Mouse (Mus musculus) forebrain, embryonic 14.5 days (tissue): ENCODE results near the gene Hsf2. TPM values are rescaled to one million over a fixed set of nuclear protein-coding genes. Genes with fewer than 3 reads are reported as not detected.

ENCODE experiments used
- ATAC-seq: fragments of 200-750 bp; cut with Nextera tagmentation; 2 replicates; pipeline ENCODE4 v1.8.0; 2017; ENCODE audit warnings: mild to moderate bottlenecking, moderate library complexity
- DNase-seq: peaks from one replicate; pipeline ENCODE4 v3.0.0-alpha.2; 2015; ENCODE audit warnings: low spot score
- H3K27ac ChIP-seq: fragments of 300-500 bp; sonication (generic); 2 replicates; pipeline ENCODE4 v1.5.1; 2014; ENCODE audit warnings: low read depth, mild to moderate bottlenecking, control low read depth, low read length, moderate library complexity
- H3K27me3 ChIP-seq: fragments of 300-500 bp; sonication (generic); replicated peaks from 2 replicates; pipeline ENCODE4 v1.6.1; 2014; ENCODE audit warnings: low read length, control low read depth, mixed read lengths; ENCODE audit not compliant: control insufficient read depth, insufficient read depth
- H3K36me3 ChIP-seq: fragments of 300-500 bp; sonication (generic); 2 replicates; pipeline ENCODE4 v1.6.1; 2014; ENCODE audit warnings: low read length, control low read depth; ENCODE audit not compliant: control insufficient read depth, insufficient read depth
- H3K4me1 ChIP-seq: fragments of 300-500 bp; sonication (generic); 2 replicates; pipeline ENCODE4 v1.6.1; 2014; ENCODE audit warnings: antibody characterized with exemption, low read length, control low read depth; ENCODE audit not compliant: control insufficient read depth, insufficient read depth
- H3K4me2 ChIP-seq: fragments of 300-500 bp; sonication (generic); 2 replicates; pipeline ENCODE4 v1.6.1; 2014; ENCODE audit warnings: mild to moderate bottlenecking, control low read depth, low read length
- H3K4me3 ChIP-seq: fragments of 300-500 bp; sonication (generic); 2 replicates; pipeline ENCODE4 v1.5.1; 2014; ENCODE audit warnings: low read depth, low read length, control low read depth
- H3K9ac ChIP-seq: fragments of 300-500 bp; sonication (generic); 2 replicates; pipeline ENCODE4 v1.6.1; 2014; ENCODE audit warnings: mild to moderate bottlenecking, low read length, control low read depth, moderate library complexity
- H3K9me3 ChIP-seq: fragments of 300-500 bp; sonication (generic); replicated peaks from 2 replicates; pipeline ENCODE4 v1.6.1; 2016; ENCODE audit warnings: low read length, control low read depth, mixed read lengths; ENCODE audit not compliant: control insufficient read depth
- WGBS: fragments of 180-500 bp; shearing (Covaris S2); extraction: QIAGEN DNeasy Blood & Tissue Kit; methylation state at CpG from one replicate; pipeline ENCODE4 v1.1.7; 2014; 5-methylcytosine and 5-hydroxymethylcytosine counted together
- polyA plus RNA-seq: library from polyadenylated mRNA; unstranded; fragments of >200 nt; fragmentation: Nextera tagmentation; extraction: Ambion mirVana; gene quantifications from 2 replicates; pipeline ENCODE4 v1.2.1, GENCODE M21; 2014

The Hsf2 gene
- polyA plus RNA-seq, 1 experiment from 2014 or later, result 56.0 TPM

DNA sequence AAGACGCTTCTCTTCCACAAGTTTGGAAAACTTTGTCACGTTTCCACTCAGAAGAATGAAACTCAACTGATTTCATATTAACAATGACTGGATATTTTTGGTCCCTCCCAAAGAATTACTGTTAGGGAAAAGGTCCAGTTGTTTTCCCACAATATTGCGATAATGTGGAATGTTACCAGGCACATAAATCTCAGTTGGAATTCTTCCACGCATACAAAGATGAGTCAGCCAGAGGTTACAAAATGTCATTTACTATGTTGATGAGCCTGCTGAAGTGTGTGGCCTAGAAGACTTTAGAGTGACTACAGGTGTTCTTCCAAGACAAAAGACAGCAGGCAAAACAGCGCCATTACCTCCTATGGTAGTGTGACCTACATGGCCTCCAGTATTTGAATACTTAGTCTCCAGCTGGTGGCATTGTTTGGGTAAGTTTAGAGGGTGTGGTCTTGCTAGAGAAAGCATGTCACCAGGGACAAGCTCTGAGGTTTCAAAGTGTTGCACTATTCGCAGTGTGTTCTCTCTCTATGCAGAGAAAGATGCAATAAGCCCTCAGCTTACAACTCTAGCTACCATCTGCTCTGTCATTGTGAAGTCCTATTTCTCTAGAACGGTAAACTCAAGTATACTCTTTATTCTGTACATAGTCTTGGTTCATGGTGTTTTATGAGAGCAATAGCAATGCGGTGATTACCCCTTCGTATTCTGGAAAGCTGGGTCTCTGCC lies 8.9 kb upstream of the Hsf2 start:
- DNase-seq, result no peak
- no peak overlapping the region for H3K4me2 ChIP-seq
- ATAC-seq, result no peak
- H3K4me1 ChIP-seq, result no peaks in the 10 kb centered on the region
- 78% methylated on average over 9 of the region's 9 CpGs for WGBS
- no peaks in the 10 kb centered on the region for H3K36me3 ChIP-seq
- no peak overlapping the region for H3K27ac ChIP-seq
- H3K9me3 ChIP-seq, result no peaks in the 10 kb centered on the region
- no peak overlapping the region for H3K4me3 ChIP-seq
- H3K9ac ChIP-seq, result no peak overlapping the region
- H3K27me3 ChIP-seq, result no peaks in the 10 kb centered on the region

DNA sequence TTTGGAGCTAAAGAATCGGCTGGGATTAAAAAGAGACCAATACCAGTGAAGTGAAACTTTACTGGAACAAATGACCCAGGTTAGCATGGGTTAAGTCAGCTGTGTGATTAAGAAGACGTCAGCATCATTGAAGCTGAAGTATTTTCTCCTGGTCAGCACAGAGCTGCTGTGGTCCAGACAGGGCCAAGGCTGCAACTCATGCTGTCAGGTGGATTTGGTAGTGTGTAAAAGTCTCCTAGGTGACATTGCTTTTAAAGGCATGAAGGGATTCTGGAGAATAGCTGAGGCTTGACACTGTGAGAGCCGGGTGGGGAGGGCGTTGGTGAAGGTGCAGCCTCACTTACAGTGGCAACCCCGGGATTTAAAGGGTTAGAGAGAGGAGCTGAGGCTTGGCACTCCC lies 4.5 kb upstream of the Hsf2 start:
- Histone ChIP-seq H3K27ac (no peak overlapping the region), H3K4me1 (no peaks in the 10 kb centered on the region), H3K9me3 (no peaks in the 10 kb centered on the region), H3K9ac (no peak overlapping the region), H3K36me3 (no peaks in the 10 kb centered on the region), H3K4me2 (no peak overlapping the region), H3K27me3 (no peaks in the 10 kb centered on the region), H3K4me3 (no peak overlapping the region)
- 21% methylated on average over 5 of the region's 5 CpGs for WGBS
- no peak for ATAC-seq
- DNase-seq, result no peak

DNA sequence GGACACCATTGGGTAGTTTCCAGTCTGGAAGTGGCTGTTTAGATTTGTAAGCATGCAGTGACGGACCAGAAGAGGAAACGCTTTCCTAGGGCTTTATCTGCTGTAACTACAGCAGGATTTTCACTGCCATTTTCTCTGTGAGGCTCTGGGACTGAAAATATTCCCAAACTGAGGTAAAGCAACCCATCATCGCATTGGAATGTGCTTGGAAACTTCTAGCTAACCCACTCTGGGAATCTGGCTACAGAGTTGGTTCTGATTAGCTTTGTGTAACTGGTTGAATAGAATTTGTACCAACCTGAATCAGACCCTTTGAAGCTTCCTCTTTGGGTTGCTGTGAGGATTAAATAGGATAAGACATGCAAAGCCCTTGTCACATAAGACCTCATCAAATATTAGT lies 1.4 kb upstream of the Hsf2 start:
- Histone ChIP-seq H3K4me3 (no peak overlapping the region), H3K36me3 (no peaks in the 10 kb centered on the region), H3K27ac (no peak overlapping the region), H3K4me2 (no peak overlapping the region), H3K9me3 (no peaks in the 10 kb centered on the region), H3K9ac (no peak overlapping the region), H3K27me3 (no peaks in the 10 kb centered on the region), H3K4me1 (peaks cover 10% of the 10 kb centered on the region)
- DNase-seq, result no peak
- 88% methylated on average over 3 of the region's 3 CpGs for WGBS
- no peak for ATAC-seq

DNA sequence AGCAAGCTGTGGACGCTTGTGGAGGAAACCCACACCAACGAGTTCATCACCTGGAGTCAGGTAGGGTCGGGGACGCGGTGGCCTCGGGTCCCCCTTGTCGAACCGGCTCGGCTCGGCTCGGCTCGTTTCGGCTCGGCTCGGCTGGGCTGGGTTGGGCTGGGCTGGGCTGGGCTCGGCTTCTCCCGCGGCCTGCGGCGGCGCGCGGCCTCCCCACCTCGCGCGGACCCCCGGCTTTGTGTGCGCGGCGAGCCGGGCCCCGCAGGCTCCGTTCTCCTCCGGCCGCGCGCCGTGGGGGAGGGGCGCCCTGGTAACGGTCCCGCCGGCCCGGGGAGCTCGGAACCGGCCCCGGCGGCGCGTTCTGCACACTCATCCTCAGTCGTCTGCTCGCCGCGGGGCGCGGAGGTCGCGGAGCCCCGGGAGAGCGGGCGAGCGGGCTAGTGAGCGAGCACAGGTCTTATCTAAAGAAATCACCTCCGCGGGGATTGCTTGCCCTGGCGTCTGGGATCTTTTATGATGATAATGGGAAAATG lies 422 bp downstream of the Hsf2 start:
- no peaks in the 10 kb centered on the region for H3K9me3 ChIP-seq
- peak; percentile 57 for DNase-seq
- H3K4me2 ChIP-seq, result peak overlapping the region; percentile 67
- H3K4me3 ChIP-seq, result peak overlapping the region; percentile 94
- peaks cover 10% of the 10 kb centered on the region for H3K4me1 ChIP-seq
- H3K27ac ChIP-seq, result peak overlapping the region; percentile 98
- peak; percentile 74 for ATAC-seq
- peak overlapping the region; percentile 96 for H3K9ac ChIP-seq
- no peaks in the 10 kb centered on the region; the same call in 1 of the 2 replicates for H3K36me3 ChIP-seq
- under 1% methylated on average over 53 of the region's 65 CpGs for WGBS
- no peaks in the 10 kb centered on the region for H3K27me3 ChIP-seq

DNA sequence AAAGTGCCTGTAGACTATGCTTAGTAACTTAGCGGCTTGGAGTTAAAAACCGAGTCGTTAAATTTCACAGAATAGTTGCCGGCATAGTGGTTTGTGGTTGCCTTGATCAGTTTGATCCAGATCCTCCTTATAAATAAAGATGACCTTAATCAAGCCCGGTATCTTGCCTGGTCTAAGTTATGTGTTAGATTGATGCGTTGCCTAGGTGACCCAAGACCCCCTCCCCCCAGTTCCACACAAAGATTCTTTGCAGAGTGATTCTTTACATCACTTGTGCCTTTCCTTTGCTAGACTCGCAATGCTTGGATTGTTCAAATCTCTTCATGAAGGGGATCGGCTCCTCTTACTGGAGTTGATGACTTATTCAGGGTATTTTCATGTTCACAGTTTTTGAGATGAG lies 1.0 kb downstream of the Hsf2 start:
- ATAC-seq, result 0 out of 2 replicates have a peak, but pooled peaks have one; percentile 9
- H3K4me2 ChIP-seq, result peak overlapping the region; percentile 67

DNA sequence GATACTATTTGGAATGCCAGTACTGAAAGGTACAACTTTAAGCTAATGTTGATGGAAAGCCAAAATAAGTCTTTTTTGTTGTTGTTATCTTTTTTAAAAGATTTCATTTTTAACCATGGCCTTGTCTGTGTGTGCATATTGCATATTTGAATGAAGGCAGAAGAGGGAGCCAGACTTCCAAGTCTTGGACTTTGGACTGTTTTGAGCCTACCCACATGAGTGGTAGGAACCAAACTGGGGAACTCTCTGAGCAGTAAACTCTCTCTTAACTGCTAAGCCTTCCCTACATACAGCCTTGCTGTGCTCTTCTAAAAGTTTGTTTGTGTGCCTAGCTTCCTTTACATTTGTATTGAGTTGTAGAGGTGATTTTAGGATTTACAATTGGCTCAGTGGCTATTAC lies 2.4 kb downstream of the Hsf2 start:
- Histone ChIP-seq H3K9me3 (0 out of 2 replicates have a peak, but pooled peaks cover 2% of the 10 kb centered on the region), H3K4me3 (peak overlapping the region; percentile 94), H3K4me1 (peaks cover 10% of the 10 kb centered on the region), H3K4me2 (peak overlapping the region; percentile 67), H3K36me3 (peaks cover 4% of the 10 kb centered on the region; the same call in 1 of the 2 replicates), H3K27me3 (no peaks in the 10 kb centered on the region), H3K9ac (no peak overlapping the region), H3K27ac (no peak overlapping the region)
- DNase-seq, result no peak
- ATAC-seq, result no peak

More for the DNA sequence above, 1.0 kb downstream of the Hsf2 start:
- H3K27ac ChIP-seq, result no peak overlapping the region
- peak overlapping the region; percentile 94 for H3K4me3 ChIP-seq
- H3K9ac ChIP-seq, result peak overlapping the region; percentile 96
- WGBS, result under 1% methylated on average over 8 of the region's 8 CpGs
- DNase-seq, result peak; percentile 79
- peaks cover 10% of the 10 kb centered on the region for H3K4me1 ChIP-seq
- no peaks in the 10 kb centered on the region for H3K9me3 ChIP-seq
- H3K27me3 ChIP-seq, result no peaks in the 10 kb centered on the region
- H3K36me3 ChIP-seq, result no peaks in the 10 kb centered on the region; the same call in 1 of the 2 replicates

DNA sequence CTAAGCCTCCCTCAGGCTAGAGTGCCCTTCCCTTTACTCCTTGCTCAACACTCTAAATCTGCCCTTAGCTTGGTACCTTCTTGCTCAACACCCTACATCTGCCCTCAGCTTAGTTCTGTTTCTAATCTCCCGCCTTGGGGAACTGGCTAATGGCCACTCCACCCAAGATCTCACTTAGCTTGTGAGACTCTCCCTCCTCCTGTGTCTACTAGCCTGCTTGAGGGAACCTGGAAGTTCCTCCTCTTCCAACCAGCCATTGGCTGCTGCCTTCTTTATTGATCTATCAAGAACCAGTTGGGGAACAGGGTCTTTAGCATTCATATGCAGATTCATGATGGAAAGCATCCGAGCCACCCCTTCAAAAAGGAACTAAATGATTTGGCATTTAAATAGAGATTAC lies 5.9 kb downstream of the Hsf2 start:
- Histone ChIP-seq H3K4me1 (peaks cover 10% of the 10 kb centered on the region), H3K27me3 (no peaks in the 10 kb centered on the region), H3K9me3 (0 out of 2 replicates have a peak, but pooled peaks cover 2% of the 10 kb centered on the region), H3K4me3 (no peak overlapping the region), H3K27ac (no peak overlapping the region), H3K9ac (no peak overlapping the region), H3K4me2 (no peak overlapping the region), H3K36me3 (peaks cover 16% of the 10 kb centered on the region)
- 54% methylated on average over 2 of the region's 2 CpGs for WGBS
- ATAC-seq (no peak), DNase-seq (no peak)

DNA sequence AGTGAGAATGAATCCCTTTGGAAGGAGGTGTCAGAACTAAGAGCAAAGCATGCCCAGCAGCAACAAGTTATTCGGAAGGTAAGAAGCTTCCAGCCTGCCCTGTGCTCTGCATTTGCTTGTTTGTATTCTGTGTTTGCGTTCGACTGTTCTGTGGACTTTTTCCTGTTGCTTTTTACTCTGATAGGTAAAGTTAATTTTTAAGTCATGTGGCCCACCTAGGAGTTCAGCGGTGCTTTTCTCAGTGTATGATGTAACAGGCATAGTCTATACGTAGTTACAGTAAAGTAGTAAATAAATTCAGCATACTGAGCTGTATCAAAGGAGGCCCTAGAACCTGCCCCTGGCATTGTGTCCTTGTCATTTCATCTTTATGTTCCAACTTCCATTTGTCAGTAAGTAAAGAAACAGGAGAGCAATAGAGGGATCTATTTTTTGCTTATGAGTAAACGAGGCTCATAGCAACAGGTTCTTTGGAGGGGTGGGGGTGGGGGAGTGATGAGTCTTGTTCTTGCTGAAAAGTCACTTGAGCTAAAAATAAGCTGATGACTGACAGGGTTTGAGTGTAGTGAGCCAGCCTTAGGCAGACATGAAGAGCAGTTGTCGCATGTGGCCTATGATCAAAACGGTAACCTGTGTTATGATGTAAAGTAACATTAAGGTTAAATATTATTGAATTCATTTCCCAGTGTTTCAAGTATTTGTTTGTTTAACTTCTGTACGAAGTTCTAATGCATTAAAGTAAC lies 13.4 kb downstream of the Hsf2 start:
- H3K27ac ChIP-seq, result no peak overlapping the region
- H3K4me3 ChIP-seq, result no peak overlapping the region
- H3K9me3 ChIP-seq, result no peaks in the 10 kb centered on the region
- H3K27me3 ChIP-seq, result no peaks in the 10 kb centered on the region
- no peak overlapping the region for H3K4me2 ChIP-seq
- ATAC-seq (no peak), DNase-seq (no peak)
- WGBS, result 88% methylated on average over 9 of the region's 9 CpGs
- peaks cover 46% of the 10 kb centered on the region for H3K36me3 ChIP-seq
- no peak overlapping the region for H3K9ac ChIP-seq
- no peaks in the 10 kb centered on the region for H3K4me1 ChIP-seq

DNA sequence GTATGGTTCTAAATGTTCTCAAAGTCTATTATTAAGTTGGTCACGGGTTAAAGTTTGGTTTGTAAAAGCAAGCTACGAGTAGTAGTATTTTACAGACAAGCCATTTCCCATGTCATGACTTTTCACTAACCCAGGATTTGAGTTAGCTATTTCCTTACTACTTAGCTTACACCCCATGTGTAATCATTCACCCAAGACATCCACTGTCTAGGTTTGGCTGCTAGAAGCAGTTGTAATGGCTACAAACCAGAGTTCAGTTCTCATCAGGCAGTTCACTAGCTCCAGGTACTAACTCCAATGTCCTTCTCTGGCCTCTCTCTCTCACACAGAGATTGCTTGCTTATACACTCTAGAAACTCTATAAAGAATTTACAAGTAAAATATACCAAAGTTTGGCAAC lies 28.4 kb downstream of the Hsf2 start:
- Histone ChIP-seq H3K36me3 (peaks cover 69% of the 10 kb centered on the region), H3K9ac (no peak overlapping the region), H3K4me3 (no peak overlapping the region), H3K27ac (no peak overlapping the region), H3K9me3 (no peaks in the 10 kb centered on the region), H3K4me1 (no peaks in the 10 kb centered on the region), H3K4me2 (no peak overlapping the region), H3K27me3 (no peaks in the 10 kb centered on the region)
- DNase-seq, result no peak
- whole genome bisulfite sequencing, result 97% methylated on average over 2 of the region's 2 CpGs
- ATAC-seq, result no peak
